Mouse (Mus musculus): Measurements from ENCODE around the gene Mitf.

DNA sequence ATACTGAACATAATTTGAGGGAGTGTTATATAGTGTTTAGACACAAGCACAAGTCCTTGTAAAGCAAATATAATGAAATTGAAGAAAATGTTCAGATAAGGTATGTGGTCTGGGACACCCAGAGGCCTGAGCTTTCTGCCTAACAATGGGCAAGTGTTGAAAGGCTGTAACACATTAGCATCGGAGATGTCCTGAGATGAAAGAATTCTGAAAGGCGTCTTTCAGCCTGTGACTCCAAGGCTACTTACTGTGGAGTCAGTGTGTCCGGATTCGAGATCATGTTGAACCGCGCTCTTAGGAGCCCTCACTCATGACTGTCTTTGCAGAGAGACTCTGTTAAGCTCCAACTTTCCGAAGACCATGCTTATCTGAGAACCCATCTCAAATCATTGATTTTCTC is 111.6 kb downstream of the Mitf start:
- TF ChIP-seq EP300 (IDR thresholded peaks at IDR 0.05) (no peak), CTCF (IDR thresholded peaks at IDR 0.05) (no peak)

Measured in lung, postnatal 0 days (tissue).